Mouse (Mus musculus): ENCODE measurements at regions not wholly inside any gene's neighbourhood (a gene's known extent, or its start where the extent isn't known, plus 50 kb on each side); places are given as distances from the start of the nearest gene placed in this dataset.

GRCm38 (mm10) chr1:94356996-94357395 is 304.6 kb upstream of the Pdcd1 start:
- Histone ChIP-seq H3K36me3 (ENCODE audit: control insufficient read depth in 1 of 2, insufficient read depth in 2 of 2, low read length in 2 of 2) (peaks cover 0 to 11% of the 10 kb centered on the region in 2 experiments; a peak in 2 of 4 replicates), H3K27ac (ENCODE audit: control insufficient read depth, low read depth, low read length) (no peak overlapping the region), H3K4me3 (ENCODE audit: control insufficient read depth in 1 of 2, insufficient read depth in 1 of 2, low read depth in 2 of 2, low read length in 2 of 2) (no peak overlapping the region), H3K79me2 (ENCODE audit: control insufficient read depth, insufficient read depth, low read length, poor library complexity) (no peaks in the 10 kb centered on the region), H3K27me3 (ENCODE audit: control insufficient read depth in 1 of 2, insufficient read depth in 2 of 2, low read length in 2 of 2) (no peaks in the 10 kb centered on the region), H3K9me3 (replicated peaks; ENCODE audit: insufficient read depth, low read length) (no peaks in the 10 kb centered on the region), H3K9ac (ENCODE audit: control insufficient read depth, low read depth, low read length, poor library complexity, severe bottlenecking) (no peak overlapping the region), H3K4me1 (ENCODE audit: control insufficient read depth in 1 of 2, insufficient read depth in 2 of 2, low read length in 2 of 2) (peaks cover 0 to 6% of the 10 kb centered on the region in 2 experiments; a peak in 1 of 4 replicates)
- TF ChIP-seq ZMIZ1 (IDR thresholded peaks at IDR 0.05; ENCODE audit: low read depth, low read length) = no peak
- no peak for TF ChIP-seq SMC3 (IDR thresholded peaks at IDR 0.05; ENCODE audit: low read depth, low read length)
- no peak for TF ChIP-seq POLR2AphosphoS2 (IDR thresholded peaks at IDR 0.05; ENCODE audit: low read length)
- TF ChIP-seq HCFC1 (IDR thresholded peaks at IDR 0.05; ENCODE audit: low read depth, low read length) = no peak
- DNase-seq (ENCODE audit: low read depth, low spot score) = no peak

DNA sequence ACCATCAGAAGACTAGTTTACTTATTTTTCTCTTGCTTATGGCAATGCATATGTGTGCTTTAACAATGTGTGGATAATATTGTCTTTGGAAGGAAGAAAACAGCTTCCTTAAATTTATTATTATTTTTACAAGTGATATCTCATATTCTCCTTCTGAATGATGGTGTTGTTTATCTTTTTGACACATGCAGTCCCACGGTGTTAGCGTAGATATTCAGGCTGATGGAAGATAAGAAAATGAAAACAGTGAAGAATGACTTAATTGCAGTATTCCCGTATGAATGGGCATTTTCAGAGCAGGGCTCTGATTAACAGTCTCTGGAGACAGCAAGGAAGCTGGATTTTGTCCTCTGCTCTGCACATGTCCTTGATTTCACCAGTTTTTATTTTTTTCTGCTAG is 303.5 kb upstream of the Pdcd1 start:
- no peaks in the 10 kb centered on the region for H3K79me2 ChIP-seq (ENCODE audit: control insufficient read depth, insufficient read depth, low read length, poor library complexity)
- TF ChIP-seq E2F4 (IDR thresholded peaks at IDR 0.05; ENCODE audit: borderline replicate concordance, low read depth, low read length) = no peak
- TF ChIP-seq NRF1 (IDR thresholded peaks at IDR 0.05; ENCODE audit: insufficient read depth, low read depth, low read length, poor library complexity, severe bottlenecking) = no peak
- TF ChIP-seq GATA1 (IDR thresholded peaks at IDR 0.05; ENCODE audit: low read depth, low read length) = peak; percentile 56; the same call in 1 of the 2 replicates
- no peak for TF ChIP-seq HCFC1 (IDR thresholded peaks at IDR 0.05; ENCODE audit: low read depth, low read length)
- TF ChIP-seq POLR2AphosphoS5 (IDR thresholded peaks at IDR 0.05; ENCODE audit: borderline replicate concordance, low read depth, low read length) = no peak
- TF ChIP-seq MAFK (IDR thresholded peaks at IDR 0.05; ENCODE audit: borderline replicate concordance, low read depth, low read length) = no peak
- TF ChIP-seq ZC3H11A (IDR thresholded peaks at IDR 0.05; ENCODE audit: low read depth, low read length) = no peak
- no peak for TF ChIP-seq TAL1 (IDR thresholded peaks at IDR 0.05; ENCODE audit: low read length)
- no peak for TF ChIP-seq USF2 (IDR thresholded peaks at IDR 0.05; ENCODE audit: borderline replicate concordance in 1 of 2, insufficient read depth in 1 of 2, low read depth in 1 of 2, low read length in 2 of 2)
- TF ChIP-seq MAZ (IDR thresholded peaks at IDR 0.05; ENCODE audit: low read depth, low read length) = no peak
- no peak for TF ChIP-seq USF1 (IDR thresholded peaks at IDR 0.05; ENCODE audit: low read depth, low read length)
- TF ChIP-seq TBP (IDR thresholded peaks at IDR 0.05; ENCODE audit: low read depth, low read length) = no peak
- TF ChIP-seq CHD2 (IDR thresholded peaks at IDR 0.05; ENCODE audit: low read length) = no peak
- no peak for TF ChIP-seq SMC3 (IDR thresholded peaks at IDR 0.05; ENCODE audit: low read depth, low read length)
- peak; percentile 72 for TF ChIP-seq ETS1 (IDR thresholded peaks at IDR 0.05; ENCODE audit: low read depth, low read length)
- peak; percentile 60 to 67; a peak in 2 of 4 replicates for TF ChIP-seq EP300 (IDR thresholded peaks at IDR 0.05; ENCODE audit: low read depth in 1 of 2, low read length in 2 of 2)
- no peak for TF ChIP-seq BHLHE40 (IDR thresholded peaks at IDR 0.05; ENCODE audit: borderline replicate concordance, low read depth, low read length)
- no peak for TF ChIP-seq ELF1 (IDR thresholded peaks at IDR 0.05; ENCODE audit: low read depth, low read length)
- no peak for TF ChIP-seq ZKSCAN1 (IDR thresholded peaks at IDR 0.05; ENCODE audit: low read depth, low read length)
- no peak for TF ChIP-seq KAT2A (conservative IDR thresholded peaks at IDR 0.05; ENCODE audit: low read depth, low read length)
- TF ChIP-seq ZMIZ1 (IDR thresholded peaks at IDR 0.05; ENCODE audit: low read depth, low read length) = no peak
- no peak for TF ChIP-seq CHD1 (IDR thresholded peaks at IDR 0.05; ENCODE audit: low read depth, low read length)
- TF ChIP-seq TCF12 (IDR thresholded peaks at IDR 0.05; ENCODE audit: low read depth, low read length) = peak; percentile 78; the same call in 1 of the 2 replicates
- no peak for TF ChIP-seq MYB (IDR thresholded peaks at IDR 0.05; ENCODE audit: low read depth, low read length)
- peaks cover 0 to 11% of the 10 kb centered on the region in 2 experiments; a peak in 2 of 4 replicates for H3K36me3 ChIP-seq (ENCODE audit: control insufficient read depth in 1 of 2, insufficient read depth in 2 of 2, low read length in 2 of 2)
- H3K4me3 ChIP-seq (ENCODE audit: control insufficient read depth in 1 of 2, insufficient read depth in 1 of 2, low read depth in 2 of 2, low read length in 2 of 2) = no peak overlapping the region
- no peak overlapping the region for H3K27ac ChIP-seq (ENCODE audit: control insufficient read depth, low read depth, low read length)
- H3K4me1 ChIP-seq (ENCODE audit: control insufficient read depth in 1 of 2, insufficient read depth in 2 of 2, low read length in 2 of 2) = peaks cover 0 to 6% of the 10 kb centered on the region in 2 experiments; a peak in 1 of 4 replicates
- DNase-seq (ENCODE audit: low read depth, low spot score) = no peak
- H3K9ac ChIP-seq (ENCODE audit: control insufficient read depth, low read depth, low read length, poor library complexity, severe bottlenecking) = no peak overlapping the region
- no peaks in the 10 kb centered on the region for H3K9me3 ChIP-seq (replicated peaks; ENCODE audit: insufficient read depth, low read length)
- no peaks in the 10 kb centered on the region for H3K27me3 ChIP-seq (ENCODE audit: control insufficient read depth in 1 of 2, insufficient read depth in 2 of 2, low read length in 2 of 2)

Data from MEL (cell line).